Mouse (Mus musculus) thymus, adult 2 months (tissue): ENCODE results near the gene Dnajc28.

ENCODE experiments used
- CTCF ChIP-seq: fragments of 200-500 bp; IDR thresholded peaks from 2 replicates; pipeline ENCODE4 v1.5.1; 2012; ENCODE audit warnings: mild to moderate bottlenecking, control low read depth, low read length, moderate library complexity, borderline replicate concordance; ENCODE audit not compliant: control insufficient read depth, poor library complexity, insufficient read depth; ENCODE audit errors: extremely low read depth
- POLR2A ChIP-seq: fragments of 200-500 bp; IDR thresholded peaks from 2 replicates; pipeline ENCODE4 v1.6.1; 2012; ENCODE audit warnings: mild to moderate bottlenecking, low read length, control low read depth, moderate library complexity; ENCODE audit not compliant: control insufficient read depth, poor library complexity, insufficient read depth; ENCODE audit errors: extremely low read depth

DNA sequence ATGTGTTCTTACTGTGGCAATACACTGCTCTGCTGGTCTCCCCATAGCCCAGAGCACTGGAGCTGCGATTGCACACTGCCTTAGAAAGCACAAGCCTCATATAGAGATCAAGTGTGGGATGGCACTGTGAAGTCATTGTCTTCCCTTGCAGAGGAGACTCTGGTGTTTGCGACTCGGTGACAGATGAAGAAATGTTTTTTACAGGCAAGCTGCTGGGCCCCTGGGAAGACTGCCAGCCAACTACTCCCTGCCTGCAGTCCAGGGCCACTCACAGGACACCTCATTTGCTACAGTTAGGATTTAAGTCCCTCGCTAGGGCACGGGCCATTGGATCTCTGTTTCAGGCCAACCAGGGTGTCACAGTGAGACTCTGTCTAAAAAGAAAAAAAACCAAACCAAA is 13.6 kb upstream of the Dnajc28 start:
- no peak for TF ChIP-seq POLR2A
- no peak for TF ChIP-seq CTCF
